Mouse (Mus musculus) CH12.LX (cell line): ENCODE results near the gene Angptl6. TPM values are rescaled to one million over a fixed set of nuclear protein-coding genes. Genes with fewer than 3 reads are reported as not detected.

ENCODE experiments used
- DNase-seq: peaks from one replicate; pipeline ENCODE4 v3.0.0-alpha.2; 2013; ENCODE audit errors: extremely low read depth
- H3K27ac ChIP-seq: 2 replicates; pipeline ENCODE4 v1.5.1; 2012; ENCODE audit warnings: low read depth, mild to moderate bottlenecking, control low read depth, moderate library complexity; ENCODE audit not compliant: insufficient read depth
- H3K27me3 ChIP-seq: replicated peaks from 2 replicates; pipeline ENCODE3; 2012; ENCODE audit warnings: inconsistent platforms
- H3K36me3 ChIP-seq, 2 experiments: replicated peaks in 1 of 2; 2 replicates each; pipeline versions ENCODE3 to v1.6.1; 2012; ENCODE audit warnings: inconsistent platforms in 1 of 2, low read length in 1 of 2, mild to moderate bottlenecking in 1 of 2, mixed read lengths in 1 of 2, moderate library complexity in 1 of 2; ENCODE audit not compliant: control insufficient read depth in 1 of 2, insufficient read depth in 1 of 2
- H3K4me1 ChIP-seq, 2 experiments: 2 replicates each; pipeline ENCODE4 v1.6.1; 2012; ENCODE audit warnings: inconsistent platforms in 1 of 2, moderate library complexity in 1 of 2; ENCODE audit not compliant: insufficient read depth in 2 of 2, control insufficient read depth in 1 of 2
- H3K4me2 ChIP-seq: 2 replicates; pipeline ENCODE4 v1.6.1; 2012; ENCODE audit warnings: low read depth, mild to moderate bottlenecking, control low read depth; ENCODE audit not compliant: poor library complexity, insufficient read depth, severe bottlenecking
- H3K4me3 ChIP-seq, 3 experiments: fragments of 150-350 bp in 1 of 3; sonication (generic) in 1 of 3; replicated peaks in 1 of 3; 2 replicates each; pipeline versions ENCODE3 to v1.5.1; 2011 to 2012; ENCODE audit warnings: low read depth in 2 of 3, low read length in 2 of 3, mild to moderate bottlenecking in 2 of 3, moderate library complexity in 2 of 3, control low read depth in 1 of 3, improper control_type of control experiment in 1 of 3, inconsistent platforms in 1 of 3, mixed read lengths in 1 of 3; ENCODE audit not compliant: poor library complexity in 1 of 3
- H3K79me2 ChIP-seq: replicated peaks from 2 replicates; pipeline ENCODE4 v1.6.1; 2012; ENCODE audit warnings: mild to moderate bottlenecking, moderate library complexity; ENCODE audit not compliant: control insufficient read depth, poor library complexity, insufficient read depth, severe bottlenecking; ENCODE audit errors: extremely low read depth
- H3K9ac ChIP-seq: 2 replicates; pipeline ENCODE4 v1.6.1; 2012; ENCODE audit warnings: low read depth, mild to moderate bottlenecking, control low read depth, moderate library complexity; ENCODE audit not compliant: insufficient read depth
- H3K9me3 ChIP-seq: replicated peaks from 2 replicates; pipeline ENCODE3; 2012; ENCODE audit warnings: low read length, inconsistent platforms, mixed read lengths
- BHLHE40 ChIP-seq: IDR thresholded peaks from 2 replicates; pipeline ENCODE4 v1.6.1; 2011; ENCODE audit warnings: mild to moderate bottlenecking, low read depth, low read length, improper control_type of control experiment
- E2F4 ChIP-seq: IDR thresholded peaks from 2 replicates; pipeline ENCODE4 v1.6.1; 2011; ENCODE audit warnings: low read depth, low read length, improper control_type of control experiment; ENCODE audit not compliant: insufficient replicate concordance
- ELF1 ChIP-seq: IDR thresholded peaks from 2 replicates; pipeline ENCODE4 v1.6.1; 2014; ENCODE audit warnings: low read depth, mild to moderate bottlenecking, inconsistent platforms, low read length, improper control_type of control experiment
- GABPA ChIP-seq: IDR thresholded peaks from 2 replicates; pipeline ENCODE4 v1.6.1; 2012; ENCODE audit warnings: low read depth, low read length, improper control_type of control experiment, inconsistent platforms; ENCODE audit not compliant: insufficient replicate concordance
- HCFC1 ChIP-seq: IDR thresholded peaks from 2 replicates; pipeline ENCODE4 v1.6.1; 2012; ENCODE audit warnings: low read depth, mild to moderate bottlenecking, inconsistent platforms, low read length, improper control_type of control experiment
- JUN ChIP-seq: IDR thresholded peaks from 2 replicates; pipeline ENCODE4 v1.6.1; 2011; ENCODE audit warnings: low read depth, mild to moderate bottlenecking, low read length, improper control_type of control experiment, moderate library complexity; ENCODE audit not compliant: insufficient read depth
- JUND ChIP-seq: conservative IDR thresholded peaks from 2 replicates; pipeline ENCODE4 v1.6.1; 2011; ENCODE audit warnings: low read depth, low read length, improper control_type of control experiment
- MAFK ChIP-seq: IDR thresholded peaks from 2 replicates; pipeline ENCODE4 v1.6.1; 2011; ENCODE audit warnings: low read length, improper control_type of control experiment; ENCODE audit not compliant: insufficient replicate concordance
- MEF2A ChIP-seq: IDR thresholded peaks from 2 replicates; pipeline ENCODE4 v1.6.1; 2014; ENCODE audit warnings: low read depth, mild to moderate bottlenecking, inconsistent platforms, low read length, improper control_type of control experiment, borderline replicate concordance
- NELFE ChIP-seq: IDR thresholded peaks from 2 replicates; pipeline ENCODE4 v1.6.1; 2011; ENCODE audit warnings: low read depth, low read length, improper control_type of control experiment
- NRF1 ChIP-seq: IDR thresholded peaks from 2 replicates; pipeline ENCODE4 v1.6.1; 2014; ENCODE audit warnings: low read depth, mild to moderate bottlenecking, inconsistent platforms, low read length, improper control_type of control experiment, moderate library complexity
- PAX5 ChIP-seq: IDR thresholded peaks from 2 replicates; pipeline ENCODE4 v1.6.1; 2012; ENCODE audit warnings: low read length, inconsistent platforms, mixed read lengths
- POLR2A ChIP-seq: IDR thresholded peaks from 2 replicates; pipeline ENCODE4 v1.6.1; 2011; ENCODE audit warnings: low read depth, mild to moderate bottlenecking, improper control_type of control experiment, low read length
- SIN3A ChIP-seq: IDR thresholded peaks from 2 replicates; pipeline ENCODE4 v1.6.1; 2012; ENCODE audit warnings: low read length, improper control_type of control experiment, inconsistent platforms
- SMC3 ChIP-seq: IDR thresholded peaks from 2 replicates; pipeline ENCODE4 v1.6.1; 2011; ENCODE audit warnings: low read depth, low read length, improper control_type of control experiment
- TBP ChIP-seq: conservative IDR thresholded peaks from 2 replicates; pipeline ENCODE4 v1.6.1; 2011; ENCODE audit warnings: low read depth, low read length, improper control_type of control experiment
- TCF12 ChIP-seq: IDR thresholded peaks from 2 replicates; pipeline ENCODE4 v1.6.1; 2014; ENCODE audit warnings: low read depth, mild to moderate bottlenecking, inconsistent platforms, low read length, improper control_type of control experiment
- USF1 ChIP-seq: IDR thresholded peaks from 2 replicates; pipeline ENCODE4 v1.6.1; 2014; ENCODE audit warnings: low read depth, mild to moderate bottlenecking, inconsistent platforms, low read length, improper control_type of control experiment
- USF2 ChIP-seq: conservative IDR thresholded peaks from 2 replicates; pipeline ENCODE4 v1.6.1; 2011; ENCODE audit warnings: low read depth, low read length, improper control_type of control experiment
- ZMIZ1 ChIP-seq: IDR thresholded peaks from 2 replicates; pipeline ENCODE4 v1.6.1; 2012; ENCODE audit warnings: low read depth, mild to moderate bottlenecking, inconsistent platforms, low read length, improper control_type of control experiment
- ZNF384 ChIP-seq: IDR thresholded peaks from 2 replicates; pipeline ENCODE4 v1.6.1; 2012; ENCODE audit warnings: low read depth, low read length, improper control_type of control experiment, inconsistent platforms
- dilution Hi-C: fragments of 300-500 bp; cut with MboI; formaldehyde crosslinking; loops from 2 replicates; pipeline ENCODE4 v1.14.3; 2020; ENCODE audit warnings: low sequenced_read_pairs; ENCODE audit not compliant: extremely low pct_unique_long_range_greater_than_20kb, extremely low pct_ligation_motif_present
- in situ Hi-C: fragments of 300-500 bp; cut with MboI; formaldehyde crosslinking; loops from 3 replicates; pipeline ENCODE4 v1.14.3; 2019; ENCODE audit warnings: low sequenced_read_pairs, low pct_ligation_motif_present, low pct_unique_long_range_greater_than_20kb, mixed read lengths
- polyA plus RNA-seq: library from polyadenylated mRNA; unstranded; fragments of >175 nt; gene quantifications from 2 replicates; pipeline ENCODE4 v1.2.1, GENCODE M21; 2012; ENCODE audit warnings: low read depth; ENCODE audit not compliant: insufficient read length
- total RNA-seq, 2 experiments: library from RNA; depleted of rRNA; stranded (reverse); fragments of 300-350 nt in 1 of 2; fragments of >200 nt in 1 of 2; gene quantifications; 2 replicates each; pipeline ENCODE4 v1.2.3; 2012 to 2014

Gene Angptl6
- total and polyA plus RNA-seq, 3 experiments = 0.57 to 11.8 (median 2.0) TPM

- H3K27me3 ChIP-seq = no peaks in the 10 kb centered on the region
- no peaks in the 10 kb centered on the region for H3K9me3 ChIP-seq
- H3K4me1 ChIP-seq = peaks cover 12 to 43% of the 10 kb centered on the region in 2 experiments
- DNase-seq = no peak
- dilution Hi-C loops (no loop called here), in situ Hi-C loops (no loop called here)
- no peak overlapping the region for H3K27ac ChIP-seq
- no peak overlapping the region for H3K9ac ChIP-seq
- H3K4me3 ChIP-seq = no peak overlapping the region
- no peak overlapping the region for H3K4me2 ChIP-seq
- peaks cover 32% of the 10 kb centered on the region for H3K79me2 ChIP-seq
- H3K36me3 ChIP-seq = peaks cover 62 to 73% of the 10 kb centered on the region in 2 experiments
- TF ChIP-seq TCF12 (no peak), POLR2A (no peak), MEF2A (no peak), JUND (no peak), E2F4 (no peak), JUN (no peak), PAX5 (no peak), ZNF384 (no peak), HCFC1 (no peak), BHLHE40 (no peak), NRF1 (no peak), TBP (no peak), USF2 (no peak), USF1 (no peak), ELF1 (no peak), GABPA (no peak), SMC3 (no peak), NELFE (no peak), SIN3A (no peak)
- TF ChIP-seq, all 38 proteins: peak for 0
Measured at GRCm38 (mm10) chr9:20895382-20895781, 15.9 kb upstream of the Angptl6 start.

GRCm38 (mm10) chr9:20894629-20895028, 15.1 kb upstream of the Angptl6 start:
- dilution Hi-C loops (no loop called here), in situ Hi-C loops (no loop called here)
- no peak for DNase-seq
- H3K9me3 ChIP-seq = no peaks in the 10 kb centered on the region
- H3K4me2 ChIP-seq = no peak overlapping the region
- H3K4me3 ChIP-seq = no peak overlapping the region
- no peak overlapping the region for H3K9ac ChIP-seq
- H3K27me3 ChIP-seq = no peaks in the 10 kb centered on the region
- TF ChIP-seq MAFK (no peak), USF2 (no peak), E2F4 (no peak), ZMIZ1 (no peak), TCF12 (no peak)
- peaks cover 14 to 51% of the 10 kb centered on the region in 2 experiments for H3K4me1 ChIP-seq
- H3K36me3 ChIP-seq = peaks cover 70 to 80% of the 10 kb centered on the region in 2 experiments
- no peak overlapping the region for H3K27ac ChIP-seq
- peaks cover 39% of the 10 kb centered on the region for H3K79me2 ChIP-seq
